Mouse (Mus musculus) R1 (cell line): ENCODE results near the gene Urb1.
A peak's percentile ranks its signal among the peaks of the same experiment; 100 is the strongest.

ENCODE experiments used
- DNase-seq: peaks from one replicate; pipeline ENCODE4 v3.0.0-alpha.2; 2018; ENCODE audit warnings: low read depth, low spot score

Urb1 gene

DNA sequence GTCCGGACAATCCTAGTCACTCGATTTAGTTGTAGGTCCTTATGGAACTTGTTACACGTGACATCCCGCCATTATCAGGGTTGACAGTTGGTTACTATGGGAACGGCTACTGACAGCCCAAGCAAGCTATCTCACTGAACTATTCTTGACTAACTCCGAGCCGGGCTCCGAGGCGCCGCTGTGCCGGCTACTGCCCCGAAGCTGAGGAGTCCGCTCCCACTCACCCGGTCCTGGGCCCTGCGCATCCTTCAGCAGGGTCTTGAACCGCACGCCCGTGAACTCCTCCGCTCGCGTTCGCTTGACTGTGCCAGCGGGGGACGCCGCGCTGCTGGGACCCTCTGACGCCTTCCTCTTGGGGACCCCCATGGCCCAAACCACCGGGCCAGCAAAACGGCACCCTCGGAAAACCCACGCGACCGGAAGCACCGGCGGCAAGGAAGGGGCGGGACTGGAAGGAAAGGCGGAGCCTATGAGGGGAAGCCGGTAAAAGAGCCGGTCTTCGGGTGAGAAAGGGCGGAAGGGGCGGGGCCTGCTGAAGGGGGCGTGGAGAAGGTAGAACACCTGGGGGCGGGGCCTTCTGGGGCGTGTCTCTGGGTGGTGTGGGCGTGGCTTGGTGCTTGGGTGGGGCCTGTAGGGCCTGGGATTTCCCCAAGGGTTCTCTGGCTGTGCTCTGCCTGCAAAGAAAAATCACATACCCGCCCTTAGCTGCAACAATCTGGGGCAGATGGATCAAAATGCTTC is at the start of gene Urb1:
Urb1 (minus strand) TSS at position 439 of the 741 bp plus-strand sequence.
- DNase-seq, result peak; percentile 94

- DNase-seq, result no peak
Observed at GRCm38 (mm10) chr16:90858206-90858605, 48.0 kb upstream of the Urb1 start.

DNA sequence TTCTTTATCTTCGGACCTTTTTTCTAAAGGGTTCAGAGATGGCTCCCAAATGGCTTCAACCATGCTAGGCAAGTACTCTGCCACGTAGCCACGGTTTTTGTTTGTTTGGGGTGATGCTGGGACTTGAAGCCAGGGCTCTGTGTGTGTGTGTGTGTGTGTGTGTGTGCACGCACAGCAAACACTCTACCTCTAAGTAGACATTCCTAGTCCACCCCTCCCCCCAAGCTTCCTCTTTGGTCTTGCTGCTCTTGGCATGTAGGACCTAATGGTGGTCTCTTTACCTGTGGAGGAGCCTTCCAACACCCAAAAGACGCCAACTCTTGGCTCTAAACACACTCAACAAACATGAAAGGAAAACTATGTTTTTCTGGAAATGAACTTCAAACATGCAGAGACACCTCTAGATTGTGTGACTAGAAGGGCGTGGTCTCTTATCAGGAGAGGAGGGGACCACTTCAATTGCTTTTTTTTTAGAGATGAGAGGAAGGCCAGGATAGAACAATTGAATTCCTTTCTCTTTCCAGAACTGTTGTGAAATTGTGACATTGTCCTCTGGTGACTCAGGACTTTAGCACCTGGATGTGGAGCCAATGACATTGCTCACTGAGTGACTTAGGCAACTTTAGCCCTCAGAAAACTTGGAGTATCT is 46.5 kb upstream of the Urb1 start:
- no peak for DNase-seq

DNA sequence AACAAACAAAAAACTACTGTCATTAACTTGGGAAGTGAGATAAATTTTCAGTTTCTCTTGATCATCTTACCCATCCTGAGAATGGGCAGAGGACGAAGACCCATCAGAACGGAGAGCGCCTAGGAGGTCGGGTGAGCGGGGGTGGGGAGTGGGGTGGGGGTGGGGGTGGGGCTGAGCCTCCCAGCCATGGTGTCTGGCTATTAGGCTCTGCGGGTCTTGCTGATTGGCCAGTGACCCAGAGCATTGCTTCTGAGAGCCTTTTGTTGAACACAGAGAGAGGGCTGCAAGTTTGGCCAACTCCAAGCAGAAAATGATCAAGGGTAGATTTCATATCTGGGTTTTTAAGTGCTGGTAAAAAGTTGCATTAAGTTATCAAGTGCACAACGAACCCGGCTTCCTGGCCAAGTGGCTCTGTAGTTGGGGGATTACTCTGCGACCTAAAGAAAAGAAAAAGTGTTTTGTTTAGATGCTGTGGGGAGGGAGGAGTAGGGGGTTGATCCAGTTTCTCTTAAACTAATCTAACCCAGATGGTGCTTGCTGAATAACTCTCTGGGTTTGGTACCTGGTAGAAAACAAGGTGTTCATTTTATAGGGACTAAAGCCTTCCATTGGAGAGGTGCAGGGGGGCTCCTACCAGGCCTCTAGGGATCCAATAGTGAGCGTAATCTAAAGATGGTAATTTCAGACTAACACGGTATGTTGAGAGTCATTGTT is 41.6 kb upstream of the Urb1 start:
- DNase-seq, result no peak

DNA sequence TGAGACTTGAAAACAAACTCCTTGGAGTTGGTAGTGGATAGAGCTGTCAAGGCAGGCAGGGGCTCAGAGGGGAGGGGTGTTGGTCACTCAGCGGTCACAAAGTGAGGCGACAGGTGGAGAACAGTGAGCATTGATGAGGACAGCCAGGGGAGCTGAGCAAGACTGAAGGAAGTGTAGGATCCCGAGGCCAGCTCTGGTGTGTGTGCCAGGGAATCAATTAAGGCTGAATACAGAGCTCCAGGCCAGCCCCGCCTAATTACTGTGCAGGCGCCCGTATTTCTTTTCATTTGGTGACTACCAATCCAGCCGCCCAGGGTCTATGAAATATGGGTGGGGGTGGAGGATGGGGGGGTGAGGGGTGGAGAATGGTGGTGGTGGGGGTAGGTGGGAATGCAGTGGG is 40.7 kb upstream of the Urb1 start:
- no peak for DNase-seq

DNA sequence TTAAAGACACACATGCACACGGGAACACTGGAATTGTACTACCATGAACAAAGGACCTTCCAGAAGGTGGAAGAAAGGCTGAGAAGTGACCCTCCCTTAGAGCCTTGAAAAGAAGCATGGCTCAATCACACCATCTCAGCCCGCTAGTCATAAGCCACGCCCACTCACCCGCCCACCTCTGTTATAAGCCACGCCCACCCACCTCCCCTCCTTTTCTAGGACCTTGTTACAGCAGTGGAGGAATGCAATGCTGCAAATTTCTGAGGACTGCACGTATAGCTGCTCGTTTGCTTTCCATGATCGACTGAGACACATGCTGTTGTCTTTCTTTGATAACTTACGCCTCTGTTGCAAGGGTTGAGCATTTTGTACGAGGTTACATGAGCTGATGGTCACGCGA is 39.0 kb upstream of the Urb1 start:
- DNase-seq, result peak; percentile 82

GRCm38 (mm10) chr16:90848697-90849096 is 38.5 kb upstream of the Urb1 start:
- peak; percentile 23 for DNase-seq

DNA sequence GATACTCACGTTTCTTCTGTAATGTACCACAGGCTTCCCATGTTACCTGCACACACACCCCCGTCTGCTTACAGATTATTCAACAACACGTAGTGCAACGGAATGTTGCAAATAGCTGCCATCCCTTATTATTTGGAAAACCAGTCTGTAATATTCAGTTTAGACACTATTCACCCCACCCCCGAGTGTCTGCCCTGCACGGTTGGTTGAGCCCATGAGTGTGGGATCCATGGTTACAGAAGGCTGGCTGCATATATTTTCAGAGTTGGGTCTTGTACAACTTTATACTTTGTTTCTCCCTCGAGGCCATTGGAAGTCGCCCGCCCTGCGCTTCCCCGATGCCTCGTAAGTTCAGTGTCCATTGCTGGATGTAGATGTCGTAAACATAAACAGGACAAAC is 35.4 kb upstream of the Urb1 start:
- DNase-seq, result no peak

- no peak for DNase-seq
Observed at GRCm38 (mm10) chr16:90845038-90845437, 34.8 kb upstream of the Urb1 start.

- DNase-seq, result no peak
Observed at GRCm38 (mm10) chr16:90842164-90842563, 32.0 kb upstream of the Urb1 start.

DNA sequence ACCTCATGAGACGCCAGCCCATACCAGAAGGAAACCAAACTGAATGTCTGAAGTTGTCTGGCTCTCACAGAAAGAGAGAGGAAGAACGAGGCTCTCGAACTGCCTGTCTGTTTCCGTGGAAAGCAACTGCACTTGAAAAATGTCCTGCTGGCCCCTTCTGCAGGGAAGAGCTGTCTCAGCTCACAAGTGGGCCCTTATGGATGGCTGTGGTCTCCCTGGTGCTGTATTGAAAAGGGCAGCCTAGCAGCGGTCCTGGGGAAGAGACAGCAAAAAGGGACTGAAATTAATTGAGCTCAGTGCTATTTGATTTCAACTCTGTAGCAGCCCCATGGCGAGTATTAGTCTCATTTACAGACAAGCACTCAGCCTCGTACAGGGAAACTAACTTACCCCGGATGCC is 27.2 kb upstream of the Urb1 start:
- DNase-seq, result no peak

DNA sequence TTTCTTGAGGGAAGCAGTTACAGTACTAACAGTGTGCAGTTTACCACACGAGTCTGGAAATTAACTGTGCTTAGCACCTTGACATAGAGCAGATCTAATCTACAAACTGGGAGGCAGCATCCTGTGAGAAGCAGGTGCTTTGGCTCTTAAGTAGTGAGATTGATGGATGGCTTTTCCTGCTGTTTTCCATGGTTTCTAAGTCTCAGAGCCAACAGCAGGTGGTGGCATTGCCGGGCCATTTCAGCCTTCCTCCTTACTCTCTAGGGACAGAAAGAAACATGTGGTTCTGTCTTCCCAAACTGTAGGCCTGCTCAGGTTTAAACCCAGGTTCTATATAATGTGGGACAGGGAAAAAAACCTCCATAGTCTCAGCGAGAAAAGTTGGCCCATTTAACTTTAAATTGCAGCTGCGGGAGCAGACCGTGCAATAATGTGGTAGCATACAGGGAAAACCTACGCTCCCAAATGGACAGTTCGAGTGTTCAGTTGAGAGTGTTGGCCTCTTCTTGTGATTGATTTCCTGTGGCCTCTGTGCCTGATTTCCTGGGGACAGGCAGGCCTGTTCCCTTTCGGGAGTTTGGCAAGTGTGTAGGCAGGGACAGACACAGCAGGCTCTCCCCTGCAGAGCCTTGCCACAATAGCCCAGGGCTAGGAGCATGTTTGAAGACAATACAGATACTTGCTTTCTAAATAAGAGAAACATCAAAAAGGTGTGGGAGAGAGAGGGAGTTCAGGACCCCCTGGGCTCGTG is 23.0 kb upstream of the Urb1 start:
- DNase-seq, result no peak

GRCm38 (mm10) chr16:90832495-90832894 is 22.3 kb upstream of the Urb1 start:
- DNase-seq, result no peak

- DNase-seq, result no peak
Observed at GRCm38 (mm10) chr16:90831676-90832075, 21.5 kb upstream of the Urb1 start.

DNA sequence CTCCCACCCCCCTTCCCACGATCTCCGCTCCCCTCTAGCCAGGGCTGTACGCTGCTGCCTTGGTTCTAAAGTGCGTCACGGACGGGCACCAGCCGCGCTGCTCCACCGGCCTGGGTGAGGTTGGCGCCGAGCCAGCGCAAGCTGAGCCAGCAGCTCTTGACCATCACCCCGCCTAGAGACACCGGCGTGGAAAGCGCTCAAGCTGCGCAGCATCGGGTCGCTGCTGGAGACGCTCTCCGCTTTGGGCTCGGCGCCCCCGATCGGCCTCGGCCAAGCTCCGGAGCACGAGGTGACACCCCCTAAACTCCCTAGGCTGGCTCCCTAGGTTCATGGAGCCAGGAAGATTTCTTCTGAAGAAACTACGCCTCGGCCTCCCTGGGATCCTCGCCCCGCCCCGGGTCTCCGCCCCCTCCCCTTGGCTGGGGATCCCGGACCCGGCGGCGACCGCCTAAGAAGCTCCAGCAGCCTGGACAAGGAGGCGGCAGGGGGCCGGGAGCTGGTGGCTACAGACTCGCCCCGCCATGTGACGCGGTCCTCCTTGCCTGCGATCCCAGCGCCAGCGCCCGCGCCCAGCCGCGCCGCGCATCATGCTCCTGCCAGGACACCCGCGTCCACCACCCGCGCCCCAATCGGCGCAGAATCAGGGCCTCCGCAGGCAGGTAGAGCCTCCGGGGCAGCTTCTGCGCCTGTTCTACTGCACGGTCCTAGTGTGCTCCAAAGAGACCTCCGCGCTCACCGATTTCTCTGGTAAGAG is 20.6 kb upstream of the Urb1 start:
- DNase-seq, result peak; percentile 78

DNA sequence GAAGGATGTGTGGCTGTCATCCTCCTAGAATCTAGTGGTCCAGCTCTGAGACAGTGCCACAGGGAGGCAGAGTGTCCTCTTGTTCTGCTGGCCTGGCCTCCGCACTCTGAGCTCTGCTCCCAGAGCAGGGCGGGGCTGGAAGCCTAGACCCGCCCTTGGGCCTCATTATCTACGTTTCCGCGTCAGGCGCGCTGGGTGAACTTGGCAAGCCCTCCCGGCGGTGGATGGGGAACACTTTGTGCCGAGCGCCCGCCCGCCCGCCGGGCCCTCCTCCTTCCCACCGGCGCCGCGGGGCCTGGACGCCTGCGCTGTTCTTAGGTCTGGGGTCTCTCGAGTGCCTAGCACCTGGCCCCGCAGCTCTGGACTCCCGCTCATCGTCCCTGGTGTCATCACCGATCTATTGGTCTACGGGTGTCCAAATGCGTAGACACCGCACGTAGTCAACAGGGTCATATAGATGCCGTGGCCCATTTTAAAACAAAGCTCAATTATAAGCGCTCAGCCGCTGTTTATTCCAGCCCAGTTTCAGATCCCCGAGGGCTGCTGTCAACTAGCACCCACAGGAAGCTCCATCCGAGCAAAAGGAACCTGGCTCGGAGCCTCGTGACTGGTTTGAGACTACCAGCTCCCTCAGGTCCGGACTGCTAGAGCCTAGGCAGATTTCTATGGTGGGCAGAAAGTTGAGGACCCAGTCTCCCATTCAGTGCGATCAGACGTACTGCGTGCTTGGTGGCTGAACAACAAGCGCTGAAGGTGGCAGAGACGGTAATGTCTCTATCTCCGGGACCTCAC is 19.9 kb upstream of the Urb1 start:
- DNase-seq, result peak; percentile 60

- DNase-seq, result no peak
Observed at GRCm38 (mm10) chr16:90829136-90829535, 18.9 kb upstream of the Urb1 start.

GRCm38 (mm10) chr16:90827498-90827897 is 17.3 kb upstream of the Urb1 start:
- DNase-seq, result no peak

DNA sequence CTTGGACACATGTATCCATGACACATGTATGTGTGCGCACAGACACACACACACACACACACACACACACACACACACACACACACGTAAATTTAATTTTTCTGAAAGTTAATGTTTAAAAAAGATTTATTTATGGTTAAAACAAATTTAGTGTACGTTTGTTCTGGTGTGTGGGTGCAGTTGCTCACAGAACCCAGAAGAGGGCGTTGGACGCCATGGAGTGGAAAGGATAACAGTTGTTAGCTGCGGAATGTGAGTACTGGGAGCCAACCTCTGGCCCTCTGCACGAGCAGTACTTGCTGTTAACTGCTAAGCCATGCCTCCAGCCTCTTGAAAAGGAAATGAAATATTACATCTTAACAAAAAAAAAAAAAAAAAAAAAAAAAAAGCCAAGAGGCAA is 16.2 kb upstream of the Urb1 start, which contains the start of gene Eva1c:
Eva1c (plus strand) TSS at position 263 of the 400 bp plus-strand sequence.
- DNase-seq, result peak; percentile 57

DNA sequence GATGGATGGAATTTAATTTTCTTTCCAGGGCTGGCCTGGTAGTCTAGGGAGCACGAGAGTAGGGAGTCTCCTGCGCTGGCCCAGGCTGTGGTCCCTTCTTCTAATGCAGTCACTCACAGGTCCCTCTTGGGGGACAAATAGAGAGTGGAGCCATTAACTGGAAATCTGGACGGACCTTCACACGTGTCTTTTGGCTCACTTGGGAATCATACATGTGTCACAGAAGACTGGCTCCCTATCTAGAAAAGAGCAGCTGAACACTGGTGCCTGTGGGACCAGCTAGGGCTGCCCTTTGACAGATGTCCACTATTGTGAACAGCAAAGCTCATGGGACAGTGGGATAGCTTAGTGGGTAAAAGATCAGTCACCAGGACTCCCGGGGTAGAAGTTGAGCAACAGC is 15.8 kb upstream of the Urb1 start:
- DNase-seq, result no peak
